ENCODE assay signal across 20 mouse cellular contexts in the genomic region with DNA sequence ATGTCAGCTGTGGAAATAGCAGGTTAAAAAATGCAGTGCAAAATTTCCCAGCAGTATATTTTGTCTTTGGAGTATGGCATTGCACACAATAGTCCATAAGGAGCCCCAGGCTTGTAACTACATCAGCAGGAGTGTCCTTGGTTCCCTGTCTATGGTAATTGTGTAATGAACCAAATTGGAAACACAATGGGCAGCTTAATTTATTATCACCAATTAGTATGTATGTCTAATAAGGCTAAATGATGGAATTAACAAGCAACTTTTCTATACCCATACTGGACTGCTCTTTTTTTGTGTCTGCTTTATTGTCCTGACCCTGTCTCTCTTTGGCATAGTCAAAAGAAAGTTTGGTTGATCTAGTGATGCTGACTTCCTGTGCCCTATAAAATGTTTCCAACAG. TPM values are rescaled to one million over a fixed set of nuclear protein-coding genes. Genes with fewer than 3 reads are reported as not detected.
DNase-seq lines count a peak whose midpoint lies in the region; ATAC-seq and TF ChIP-seq lines count a peak whose summit lies in the region.
"Had no signal": no experiment of that assay in that cellular context is flagged by ENCODE, and none has a peak within 500 bp of the region (broad histone marks: within the 10 kb centered on the region; RNA-seq: fewer than 3 reads in every experiment).

No protein-coding gene starts in this region.

- H3K36me3 ChIP-seq in forebrain, embryonic 14.5 days (ENCODE audit: control insufficient read depth, insufficient read depth, low read length): no peaks in the 10 kb centered on the region
- H3K36me3 ChIP-seq in forebrain, embryonic 11.5 days (ENCODE audit: control insufficient read depth, insufficient read depth, low read length): no peaks in the 10 kb centered on the region
- H3K36me3 ChIP-seq in embryonic facial prominence, embryonic 14.5 days (ENCODE audit: control insufficient read depth, insufficient read depth, low read length): no peaks in the 10 kb centered on the region
- H3K36me3 ChIP-seq: embryonic facial prominence, embryonic 15.5 days; forebrain, embryonic 10.5 days had no signal

- no peak for TF ChIP-seq POLR2A in brain, embryonic 14.5 days (IDR thresholded peaks at IDR 0.05; ENCODE audit: borderline replicate concordance, extremely low read depth, insufficient read depth, insufficient read length, poor library complexity, severe bottlenecking)

- no peak overlapping the region for H3K4me3 ChIP-seq in forebrain, embryonic 14.5 days (ENCODE audit: low read depth, low read length)
- H3K4me3 ChIP-seq in forebrain, embryonic 11.5 days (ENCODE audit: low read depth, low read length): no peak overlapping the region
- H3K4me3 ChIP-seq in embryonic facial prominence, embryonic 14.5 days (ENCODE audit: low read depth, low read length): no peak overlapping the region
- H3K4me3 ChIP-seq: embryonic facial prominence, embryonic 15.5 days; erythroblast, embryonic 14.5 days; forebrain, embryonic 10.5 days; forebrain, embryonic 13.5 days had no signal

- DNase-seq in forebrain, embryonic 14.5 days (ENCODE audit: low spot score): peak; percentile 8
- DNase-seq in forebrain, embryonic 11.5 days (ENCODE audit: low spot score): no peak
- peak; percentile 19 for DNase-seq in brain, embryonic 14.5 days (ENCODE audit: low read depth)
- peak; percentile 4 for DNase-seq in embryonic facial prominence, embryonic 14.5 days (ENCODE audit: low spot score)
- DNase-seq in retina, postnatal 1 day: peak; percentile 88
- no peak for DNase-seq in frontal cortex, postnatal 10 days (ENCODE audit: low spot score in 2 of 2)
- DNase-seq in urinary bladder, postnatal 4 days (ENCODE audit: low spot score in 2 of 2): no peak
- DNase-seq: adrenal gland, adult 2 months; adrenal gland, postnatal 10 days; adrenal gland, postnatal 25 days; cerebellum, adult 11-12 months; cerebellum, adult 2 months; cerebellum, adult 9-10 months; cerebellum, postnatal 10 days; cerebellum, postnatal 25 days had no signal

- no peak overlapping the region for H3K9ac ChIP-seq in forebrain, embryonic 14.5 days (ENCODE audit: low read length)
- no peak overlapping the region for H3K9ac ChIP-seq in forebrain, embryonic 11.5 days (ENCODE audit: low read length)
- no peak overlapping the region for H3K9ac ChIP-seq in embryonic facial prominence, embryonic 14.5 days (ENCODE audit: low read depth, low read length)
- H3K9ac ChIP-seq: embryonic facial prominence, embryonic 15.5 days; forebrain, embryonic 13.5 days had no signal

- no peaks in the 10 kb centered on the region for H3K9me3 ChIP-seq in forebrain, embryonic 14.5 days (replicated peaks; ENCODE audit: control insufficient read depth, low read length)
- H3K9me3 ChIP-seq in forebrain, embryonic 11.5 days (ENCODE audit: control insufficient read depth, low read length): no peaks in the 10 kb centered on the region
- no peaks in the 10 kb centered on the region for H3K9me3 ChIP-seq in embryonic facial prominence, embryonic 14.5 days (ENCODE audit: control insufficient read depth, low read length)
- H3K9me3 ChIP-seq: embryonic facial prominence, embryonic 15.5 days; forebrain, embryonic 10.5 days; forebrain, embryonic 13.5 days had no signal

- no peak for TF ChIP-seq CTCF in brain, embryonic 14.5 days (IDR thresholded peaks at IDR 0.05; ENCODE audit: borderline replicate concordance, extremely low read depth, insufficient read depth, insufficient read length)

- H3K27me3 ChIP-seq in forebrain, embryonic 14.5 days (replicated peaks; ENCODE audit: control insufficient read depth, insufficient read depth, low read length): no peaks in the 10 kb centered on the region
- no peaks in the 10 kb centered on the region for H3K27me3 ChIP-seq in forebrain, embryonic 11.5 days (ENCODE audit: control insufficient read depth, insufficient read depth, low read length)
- H3K27me3 ChIP-seq in embryonic facial prominence, embryonic 14.5 days (replicated peaks; ENCODE audit: control insufficient read depth, insufficient read depth, low read length): no peaks in the 10 kb centered on the region
- H3K27me3 ChIP-seq: embryonic facial prominence, embryonic 15.5 days; forebrain, embryonic 13.5 days had no signal

- H3K27ac ChIP-seq in forebrain, embryonic 14.5 days (ENCODE audit: low read depth, low read length): no peak overlapping the region
- no peak overlapping the region for H3K27ac ChIP-seq in forebrain, embryonic 11.5 days (ENCODE audit: low read depth, low read length)
- no peak overlapping the region for H3K27ac ChIP-seq in embryonic facial prominence, embryonic 14.5 days (replicated peaks; ENCODE audit: low read depth, low read length)
- H3K27ac ChIP-seq: embryonic facial prominence, embryonic 15.5 days; forebrain, embryonic 10.5 days; forebrain, embryonic 13.5 days had no signal

- no peaks in the 10 kb centered on the region for H3K4me1 ChIP-seq in forebrain, embryonic 14.5 days (ENCODE audit: control insufficient read depth, insufficient read depth, low read length)
- H3K4me1 ChIP-seq in forebrain, embryonic 11.5 days (replicated peaks; ENCODE audit: control insufficient read depth, insufficient read depth, low read length): no peaks in the 10 kb centered on the region
- no peaks in the 10 kb centered on the region for H3K4me1 ChIP-seq in embryonic facial prominence, embryonic 14.5 days (ENCODE audit: control insufficient read depth, insufficient read depth, low read length)
- H3K4me1 ChIP-seq: embryonic facial prominence, embryonic 15.5 days; forebrain, embryonic 10.5 days; forebrain, embryonic 13.5 days had no signal

- no peak overlapping the region for H3K4me2 ChIP-seq in forebrain, embryonic 14.5 days (ENCODE audit: low read length)
- H3K4me2 ChIP-seq in forebrain, embryonic 11.5 days (ENCODE audit: low read depth, low read length, severe bottlenecking): no peak overlapping the region
- H3K4me2 ChIP-seq in embryonic facial prominence, embryonic 14.5 days (ENCODE audit: low read depth, low read length): no peak overlapping the region
- H3K4me2 ChIP-seq: embryonic facial prominence, embryonic 15.5 days; forebrain, embryonic 13.5 days had no signal

- no peak for ATAC-seq in forebrain, embryonic 14.5 days
- no peak; the same call in 1 of the 2 replicates for ATAC-seq in forebrain, embryonic 11.5 days (replicated peaks; ENCODE audit: low FRiP score)
- no peak for ATAC-seq in embryonic facial prominence, embryonic 14.5 days (ENCODE audit: low read depth)
- ATAC-seq: forebrain, embryonic 13.5 days; forebrain, embryonic 16.5 days had no signal

RNA-seq across cellular contexts. Expression of a gene that starts 38.8 kb away (rescaled TPM):
- polyA plus RNA-seq in forebrain, embryonic 14.5 days (2014; fragmentation: Nextera tagmentation; extraction: Ambion mirVana): 5.8 and 8.7 TPM in 2 replicates
- 0.41 and 0.80 TPM in 2 replicates for polyA plus RNA-seq in forebrain, embryonic 11.5 days (2014; fragmentation: Nextera tagmentation; extraction: Ambion mirVana)
- 7.7 and 18.1 TPM in 2 replicates for polyA plus RNA-seq in brain, embryonic 14.5 days (2012; rRNA removed)
- 3.5 and 3.6 TPM in 2 replicates for polyA plus RNA-seq in embryonic facial prominence, embryonic 14.5 days (2014; fragmentation: Nextera tagmentation; extraction: Ambion mirVana)
- polyA plus RNA-seq: erythroblast, embryonic 14.5 days had no signal

Comparison
In these comparisons a context has a peak if more than half of its experiments do, and no peak if none do; other contexts are left out.
1. DNase-seq: peak in forebrain, embryonic 14.5 days (single experiment), brain, embryonic 14.5 days (single experiment), embryonic facial prominence, embryonic 14.5 days (single experiment) and retina, postnatal 1 day (single experiment); none in forebrain, embryonic 11.5 days (single experiment), frontal cortex, postnatal 10 days (0 of 2) and urinary bladder, postnatal 4 days (0 of 2).